Mouse (Mus musculus) lung, adult 2 months (tissue): ENCODE measurements around the gene Glra1. TPM values are rescaled to one million over a fixed set of nuclear protein-coding genes. Genes with fewer than 3 reads are reported as not detected.

Experiments used
- DNase-seq: peaks from one replicate; pipeline ENCODE4 v3.0.0; 2022
- H3K4me1 ChIP-seq: fragments of 200-500 bp; 2 replicates; pipeline ENCODE4 v1.6.1; 2011; ENCODE audit warnings: low read length; ENCODE audit not compliant: control insufficient read depth, insufficient read depth
- H3K4me3 ChIP-seq: fragments of 200-500 bp; replicated peaks from 2 replicates; pipeline ENCODE3; 2011; ENCODE audit warnings: low read depth, mild to moderate bottlenecking, control low read depth, low read length; ENCODE audit errors: extremely low read depth
- CTCF ChIP-seq: fragments of 200-500 bp; IDR thresholded peaks from 2 replicates; pipeline ENCODE4 v1.5.1; 2011; ENCODE audit warnings: mild to moderate bottlenecking, low read length, control low read depth; ENCODE audit not compliant: insufficient read depth
- POLR2A ChIP-seq: fragments of 200-500 bp; IDR thresholded peaks from 2 replicates; pipeline ENCODE4 v1.6.1; 2011; ENCODE audit warnings: low read depth, mild to moderate bottlenecking, control low read depth, low read length, borderline replicate concordance; ENCODE audit errors: extremely low read depth
- WGBS: fragments of 180-500 bp; shearing (Covaris S2); methylation state at CpG from one replicate; pipeline ENCODE4 v1.1.7; 2018; 5-methylcytosine and 5-hydroxymethylcytosine counted together
- polyA plus RNA-seq: library from polyadenylated mRNA; depleted of rRNA; stranded (reverse); fragments of >200 nt; gene quantifications from 2 replicates; pipeline ENCODE4 v1.2.3, GENCODE M21; 2012

Glra1 gene
- polyA plus RNA-seq, 1 experiment = not detected

DNA sequence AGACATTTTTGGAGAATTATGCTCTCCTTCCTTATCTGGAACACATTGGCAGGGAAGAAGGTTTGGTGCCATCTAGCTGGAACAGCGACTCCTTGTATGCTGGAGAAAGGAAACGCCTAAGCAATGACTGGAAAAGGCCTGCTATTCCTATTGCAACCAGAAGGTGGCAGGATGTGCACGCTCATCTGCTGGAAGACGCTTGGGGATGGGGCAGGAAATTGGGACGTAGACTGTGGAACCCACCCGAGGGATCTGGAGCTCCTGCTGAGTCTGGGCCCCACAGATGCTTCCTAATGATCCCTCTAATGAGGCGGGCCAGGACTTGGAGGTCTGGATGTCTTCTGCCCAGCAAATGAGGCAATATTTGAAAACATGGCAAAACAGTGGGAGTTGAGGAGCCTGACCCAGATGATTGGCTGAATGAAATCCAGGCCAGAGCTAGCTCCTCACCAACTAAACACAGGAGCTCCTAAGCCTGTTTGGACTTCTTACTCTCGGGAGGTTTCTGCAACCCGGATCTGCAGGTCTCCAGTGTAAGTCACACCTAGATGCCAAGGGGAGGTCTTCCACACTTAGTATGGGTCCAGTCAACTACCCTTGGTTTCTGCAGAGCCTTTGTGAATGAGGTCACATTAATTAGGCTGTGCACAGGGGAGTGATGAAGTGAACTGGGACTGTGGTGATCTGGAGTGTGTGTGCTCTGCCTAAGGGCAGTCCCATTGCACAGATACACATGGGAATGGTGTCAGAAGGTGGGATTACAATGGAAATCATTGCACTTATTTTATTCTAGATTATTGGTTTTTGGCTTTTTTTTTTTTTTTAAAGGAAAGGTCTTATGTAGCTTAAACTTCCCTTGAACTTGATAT, 89.0 kb downstream of the Glra1 start:
- no peak overlapping the region for H3K4me3 ChIP-seq
- TF ChIP-seq CTCF (peak; percentile 92), POLR2A (no peak)
- 4% methylated on average over 9 of the region's 9 CpGs for WGBS
- peak; percentile 41 for DNase-seq
- no peaks in the 10 kb centered on the region for H3K4me1 ChIP-seq

DNA sequence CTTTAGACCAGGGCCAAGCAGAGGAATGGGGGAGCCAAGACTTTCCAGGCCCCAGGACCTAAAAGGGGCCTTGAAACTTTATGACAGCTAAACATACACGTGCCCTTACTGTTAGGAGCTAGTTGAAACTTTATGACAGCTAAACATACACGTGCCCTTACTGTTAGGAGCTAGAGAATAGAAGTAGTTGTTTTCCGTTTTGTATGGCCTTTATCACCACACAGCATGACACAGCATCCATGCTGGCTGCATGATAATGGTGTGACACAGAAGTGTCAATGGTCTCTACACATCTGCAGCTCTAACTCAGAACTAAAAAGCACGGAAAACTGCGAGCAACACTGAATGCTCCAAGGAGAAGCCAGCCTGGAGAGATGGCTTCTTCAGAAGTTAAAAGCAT, 90.3 kb downstream of the Glra1 start:
- TF ChIP-seq POLR2A = no peak
- TF ChIP-seq CTCF = no peak
- Histone ChIP-seq H3K4me3 (no peak overlapping the region), H3K4me1 (no peaks in the 10 kb centered on the region)
- no peak for DNase-seq
- WGBS = 72% methylated on average over 5 of the region's 5 CpGs

GRCm38 (mm10) chr11:55511374-55511773, 96.6 kb downstream of the Glra1 start:
- no peak for DNase-seq
- 54% methylated on average over 5 of the region's 5 CpGs for WGBS
- TF ChIP-seq POLR2A (no peak), CTCF (0 out of 2 replicates have a peak, but pooled peaks have one; percentile 0)
- H3K4me1 ChIP-seq = no peaks in the 10 kb centered on the region
- no peak overlapping the region for H3K4me3 ChIP-seq

GRCm38 (mm10) chr11:55505485-55505884, 102.5 kb downstream of the Glra1 start:
- Histone ChIP-seq H3K4me1 (no peaks in the 10 kb centered on the region), H3K4me3 (no peak overlapping the region)
- WGBS = 77% methylated on average over 3 of the region's 3 CpGs
- TF ChIP-seq CTCF (no peak), POLR2A (no peak)
- DNase-seq = no peak

DNA sequence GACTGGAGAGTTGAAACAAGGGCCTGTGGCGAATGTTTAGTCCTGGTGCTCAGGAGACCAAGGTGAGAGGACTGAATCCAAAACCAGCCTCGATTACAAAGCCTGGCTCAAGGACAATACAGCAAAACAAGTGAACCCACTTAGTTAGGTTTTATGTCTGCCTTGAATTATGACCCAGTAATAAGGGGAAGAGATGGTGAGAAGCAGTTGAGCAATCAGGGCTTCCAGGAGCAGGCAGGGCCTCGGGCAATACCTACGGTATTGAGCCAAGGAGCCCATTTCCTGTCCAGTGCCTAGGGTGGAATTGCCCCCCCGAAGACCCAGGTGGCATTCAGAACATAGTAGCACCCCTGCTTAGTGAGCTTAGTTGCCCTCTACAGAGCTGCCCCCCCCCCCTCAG, 105.1 kb downstream of the Glra1 start:
- 54% methylated on average over 5 of the region's 5 CpGs for WGBS
- H3K4me3 ChIP-seq = no peak overlapping the region
- TF ChIP-seq CTCF (no peak), POLR2A (no peak)
- no peak for DNase-seq
- H3K4me1 ChIP-seq = no peaks in the 10 kb centered on the region

GRCm38 (mm10) chr11:55501955-55502531, 106.0 kb downstream of the Glra1 start:
- no peak for DNase-seq
- TF ChIP-seq CTCF (no peak), POLR2A (no peak)
- Histone ChIP-seq H3K4me1 (no peaks in the 10 kb centered on the region), H3K4me3 (no peak overlapping the region)
- WGBS = 76% methylated on average over 8 of the region's 8 CpGs

DNA sequence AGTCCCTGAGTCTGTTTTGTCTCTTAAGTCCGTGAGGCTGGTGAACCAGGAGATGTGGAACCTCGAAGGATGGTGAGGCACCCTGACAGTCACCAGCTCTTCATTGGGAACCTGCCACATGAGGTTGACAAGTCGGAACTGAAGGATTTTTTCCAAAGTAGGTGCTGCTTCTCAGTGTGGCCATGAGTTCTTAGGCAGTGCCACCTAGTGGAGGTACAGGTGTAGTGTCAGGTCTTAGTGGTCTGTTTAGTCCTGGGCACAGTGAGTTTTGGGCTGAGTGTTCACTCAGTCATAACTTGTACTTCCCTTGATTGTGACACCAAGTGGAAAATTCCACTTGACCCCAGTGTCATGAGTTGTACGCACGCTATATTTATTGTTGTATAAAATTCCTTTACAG, 110.1 kb downstream of the Glra1 start:
- WGBS = 31% methylated on average over 5 of the region's 5 CpGs
- H3K4me3 ChIP-seq = no peak overlapping the region
- DNase-seq = peak; percentile 34
- H3K4me1 ChIP-seq = no peaks in the 10 kb centered on the region
- TF ChIP-seq POLR2A (no peak), CTCF (peak; percentile 72)

DNA sequence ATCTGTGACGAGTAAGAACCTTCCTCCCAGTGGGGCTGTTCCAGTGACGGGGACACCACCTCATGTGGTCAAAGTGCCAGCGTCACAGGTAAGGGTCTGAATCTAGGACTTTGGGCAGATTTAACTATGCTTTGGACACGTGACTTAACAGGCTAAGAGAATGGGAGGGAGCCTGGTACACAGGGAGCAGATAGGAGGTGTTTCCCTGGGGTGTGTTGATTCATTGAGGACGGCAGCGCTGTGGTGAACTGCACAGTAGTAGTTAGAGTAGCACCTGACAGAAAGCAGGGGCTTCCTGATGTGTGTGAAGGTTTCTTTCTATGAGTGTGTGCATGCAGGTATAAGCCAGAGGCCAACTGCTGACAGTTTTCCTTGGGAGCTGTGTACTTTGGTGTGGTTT, 111.8 kb downstream of the Glra1 start:
- DNase-seq = no peak
- 86% methylated on average over 6 of the region's 6 CpGs for WGBS

DNA sequence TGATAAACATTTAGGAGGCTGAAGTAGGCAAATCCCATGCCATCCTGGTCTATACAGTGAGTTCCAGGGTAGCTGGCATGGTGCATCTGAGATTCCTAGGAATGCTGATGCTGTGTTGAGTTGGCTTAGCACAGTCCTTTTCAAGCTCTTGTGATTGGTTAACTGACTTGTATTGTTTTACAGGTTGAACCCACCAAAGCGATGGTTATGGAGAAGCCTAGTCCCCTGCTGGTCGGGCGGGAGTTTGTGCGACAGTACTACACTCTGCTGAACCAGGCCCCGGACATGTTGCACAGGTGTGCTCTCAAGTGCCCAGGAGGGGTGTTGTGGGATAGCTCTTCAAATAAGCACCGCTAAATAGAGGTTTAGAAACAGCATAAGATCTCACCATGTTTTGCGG, 122.6 kb downstream of the Glra1 start:
- TF ChIP-seq POLR2A (no peak), CTCF (no peak)
- Histone ChIP-seq H3K4me1 (no peaks in the 10 kb centered on the region; the same call in 1 of the 2 replicates), H3K4me3 (no peak overlapping the region)
- no peak for DNase-seq
- 95% methylated on average over 7 of the region's 7 CpGs for WGBS

More for the DNA sequence above, 111.8 kb downstream of the Glra1 start:
- Histone ChIP-seq H3K4me3 (no peak overlapping the region), H3K4me1 (no peaks in the 10 kb centered on the region)
- TF ChIP-seq POLR2A = no peak
- TF ChIP-seq CTCF = no peak

GRCm38 (mm10) chr11:55473219-55473618, 134.8 kb downstream of the Glra1 start:
- TF ChIP-seq CTCF = no peak
- TF ChIP-seq POLR2A = no peak
- WGBS = 67% methylated on average over 3 of the region's 3 CpGs
- DNase-seq = no peak

More at GRCm38 (mm10) chr11:55473219-55473618, 134.8 kb downstream of the Glra1 start:
- Histone ChIP-seq H3K4me1 (peaks cover 7% of the 10 kb centered on the region), H3K4me3 (no peak overlapping the region)
